Mouse (Mus musculus): ENCODE measurements around the gene Alkal2. TPM values are rescaled to one million over a fixed set of nuclear protein-coding genes. Genes with fewer than 3 reads are reported as not detected.

The Alkal2 gene
- under 1 TPM in 1 of 2 experiments, not detected in 1; 0.49 TPM for polyA plus RNA-seq (2017; shearing (Covaris generic))

GRCm38 (mm10) chr12:30883986-30884621 is at the start of gene Alkal2:
Gene Alkal2, plus strand, starts transcription at chr12:30884322.

GRCm38 (mm10) chr12:30911261-30912047 is 27.3 kb downstream of the Alkal2 start, which contains the start of the genes Acp1 and Sh3yl1:
Gene Acp1, minus strand, starts transcription at chr12:30911589.
Gene Sh3yl1, plus strand, starts transcription at chr12:30911668.

Other genes with a start within 250 kb of the Alkal2 start
- 10 to 100 TPM; 42.6 to 51.9 TPM for gene Acp1, start 27.3 kb downstream of the Alkal2 start, polyA plus RNA-seq (2017; shearing (Covaris generic))
- gene Sh3yl1, start 27.3 kb downstream of the Alkal2 start, polyA plus RNA-seq (2017; shearing (Covaris generic)), result 1 to 10 TPM in 1 of 2 experiments, under 1 TPM in 1; 0.59 to 2.5 TPM
- 1 to 10 TPM in 1 of 2 experiments, under 1 TPM in 1; 0.27 to 1.3 TPM for gene Fam110c, start 189.5 kb downstream of the Alkal2 start, polyA plus RNA-seq (2017; shearing (Covaris generic))